Mouse (Mus musculus) brain, embryonic 14.5 days (tissue): Measurements from ENCODE around the gene Kpna7.

Experiments
- CTCF ChIP-seq: fragments of 200-500 bp; IDR thresholded peaks from 2 replicates; pipeline ENCODE4 v1.5.1; 2012; ENCODE audit warnings: inconsistent platforms, mild to moderate bottlenecking, moderate library complexity, borderline replicate concordance; ENCODE audit not compliant: insufficient read depth, insufficient read length; ENCODE audit errors: extremely low read depth
- POLR2A ChIP-seq: fragments of 200-500 bp; IDR thresholded peaks from 2 replicates; pipeline ENCODE4 v1.6.1; 2012; ENCODE audit warnings: mild to moderate bottlenecking, inconsistent platforms, borderline replicate concordance; ENCODE audit not compliant: poor library complexity, insufficient read depth, insufficient read length, severe bottlenecking; ENCODE audit errors: extremely low read depth

GRCm38 (mm10) chr5:144987561-144987960, 96.3 kb downstream of the Kpna7 start:
- TF ChIP-seq CTCF (no peak), POLR2A (no peak)
